In genomic region chr3:54436373-54436964, GRCm38 (mm10) we compare ENCODE assay signal across 25 mouse cellular contexts.
DNase-seq lines count a peak whose midpoint lies in the region; ATAC-seq and TF ChIP-seq lines count a peak whose summit lies in the region.
"Had no signal": no experiment of that assay in that cellular context is flagged by ENCODE, and none has a peak within 500 bp of the region (broad histone marks: within the 10 kb centered on the region; RNA-seq: fewer than 3 reads in every experiment).

No protein-coding gene starts in this region.

- no peaks in the 10 kb centered on the region for H3K4me1 ChIP-seq in lung, embryonic 15.5 days
- 0 out of 2 replicates have a peak, but pooled peaks cover 4% of the 10 kb centered on the region for H3K4me1 ChIP-seq in heart, postnatal 0 days (ENCODE audit: control insufficient read depth, insufficient read depth)
- no peaks in the 10 kb centered on the region for H3K4me1 ChIP-seq in hindbrain, embryonic 11.5 days (replicated peaks; ENCODE audit: control insufficient read depth, insufficient read depth, low read length)

- peak; percentile 39; the same call in 1 of the 2 replicates for TF ChIP-seq EP300 in heart, postnatal 0 days (IDR thresholded peaks at IDR 0.05; ENCODE audit: low read depth)

- H3K9ac ChIP-seq in lung, embryonic 15.5 days: no peak overlapping the region
- no peak overlapping the region for H3K9ac ChIP-seq in heart, postnatal 0 days (replicated peaks; ENCODE audit: low read depth, low read length)
- H3K9ac ChIP-seq in hindbrain, embryonic 11.5 days (ENCODE audit: low read depth, low read length): no peak overlapping the region
- H3K9ac ChIP-seq: forebrain, postnatal 0 days; liver, postnatal 0 days had no signal

- no peaks in the 10 kb centered on the region for H3K27me3 ChIP-seq in lung, embryonic 15.5 days
- no peaks in the 10 kb centered on the region for H3K27me3 ChIP-seq in heart, postnatal 0 days (ENCODE audit: control insufficient read depth, insufficient read depth, low read length)
- H3K27me3 ChIP-seq in hindbrain, embryonic 11.5 days (ENCODE audit: control insufficient read depth, insufficient read depth, low read length): no peaks in the 10 kb centered on the region
- H3K27me3 ChIP-seq: Patski had no signal

- H3K36me3 ChIP-seq in lung, embryonic 15.5 days: no peaks in the 10 kb centered on the region
- no peaks in the 10 kb centered on the region for H3K36me3 ChIP-seq in heart, postnatal 0 days (replicated peaks; ENCODE audit: control insufficient read depth, insufficient read depth, low read length)
- H3K36me3 ChIP-seq in hindbrain, embryonic 11.5 days (ENCODE audit: control insufficient read depth, insufficient read depth, low read length): no peaks in the 10 kb centered on the region
- H3K36me3 ChIP-seq: forebrain, embryonic 10.5 days; midbrain, embryonic 10.5 days had no signal

- WGBS in lung, embryonic 15.5 days: 32% methylated on average over 1 of the region's 1 CpGs
- WGBS in heart, postnatal 0 days: 18% methylated on average over 1 of the region's 1 CpGs
- 71% methylated on average over 1 of the region's 1 CpGs for WGBS in hindbrain, embryonic 11.5 days

- no peak for TF ChIP-seq CTCF in heart, postnatal 0 days (IDR thresholded peaks at IDR 0.05; ENCODE audit: low read depth)

- intact Hi-C loops in heart, postnatal 14 days (cut with DNase I): no loop called here

- H3K4me2 ChIP-seq in lung, embryonic 15.5 days: no peak overlapping the region
- H3K4me2 ChIP-seq in heart, postnatal 0 days (ENCODE audit: low read depth, low read length): no peak overlapping the region
- H3K4me2 ChIP-seq in hindbrain, embryonic 11.5 days (replicated peaks; ENCODE audit: low read depth, low read length): no peak overlapping the region

- peak; percentile 80; the same call in 1 of the 2 replicates for ATAC-seq in lung, embryonic 15.5 days (ENCODE audit: borderline replicate concordance, extremely low read depth, low FRiP score, low TSS enrichment)
- ATAC-seq in heart, postnatal 0 days (ENCODE audit: insufficient read depth, low read depth): peak; percentile 77
- ATAC-seq in hindbrain, embryonic 11.5 days (ENCODE audit: low FRiP score): no peak
- ATAC-seq: CD4-positive, CD25-positive, alpha-beta regulatory T cell, adult 4 months; forebrain, postnatal 0 days; hindbrain, embryonic 16.5 days; intestine, embryonic 16.5 days; liver, postnatal 0 days; Patski had no signal

- no peaks in the 10 kb centered on the region for H3K9me3 ChIP-seq in lung, embryonic 15.5 days
- H3K9me3 ChIP-seq in heart, postnatal 0 days (replicated peaks; ENCODE audit: control insufficient read depth, low read length): no peaks in the 10 kb centered on the region
- no peaks in the 10 kb centered on the region for H3K9me3 ChIP-seq in hindbrain, embryonic 11.5 days (ENCODE audit: control insufficient read depth, low read length)
- H3K9me3 ChIP-seq: forebrain, embryonic 10.5 days; midbrain, embryonic 10.5 days had no signal

- DNase-seq in heart, adult 11 months: peak; percentile 59
- no peak for DNase-seq in heart, postnatal 14 days
- DNase-seq in lung, adult 18-20 months: no peak
- DNase-seq in heart, postnatal 0 days (ENCODE audit: low spot score): peak; percentile 83
- DNase-seq in frontal cortex, postnatal 10 days (ENCODE audit: low spot score in 2 of 2): no peak
- no peak for DNase-seq in hindbrain, embryonic 11.5 days (ENCODE audit: low spot score)
- DNase-seq: adrenal gland, postnatal 25 days; cerebellum, adult 11 months; cerebellum, postnatal 10 days; forebrain, postnatal 0 days; kidney, postnatal 36 days; layer of hippocampus, adult 9-11 months; left cerebral cortex, postnatal 4 days; liver; liver, postnatal 0 days; right cerebral cortex, postnatal 4 days; thymus, postnatal 14 days had no signal

- no peak overlapping the region for H3K4me3 ChIP-seq in lung, embryonic 15.5 days
- H3K4me3 ChIP-seq in heart, postnatal 0 days (ENCODE audit: low read depth, low read length): no peak overlapping the region
- H3K4me3 ChIP-seq in hindbrain, embryonic 11.5 days (ENCODE audit: low read depth, low read length): no peak overlapping the region
- H3K4me3 ChIP-seq: forebrain, embryonic 10.5 days; left cerebral cortex, adult 2 months; midbrain, embryonic 10.5 days had no signal

- no peak overlapping the region for H3K27ac ChIP-seq in lung, embryonic 15.5 days
- H3K27ac ChIP-seq in heart, postnatal 0 days (ENCODE audit: low read depth): peak overlapping the region; percentile 84
- no peak overlapping the region for H3K27ac ChIP-seq in hindbrain, embryonic 11.5 days (ENCODE audit: low read depth, low read length)
- H3K27ac ChIP-seq: forebrain, embryonic 10.5 days; left cerebral cortex, adult 2 months; midbrain, embryonic 10.5 days had no signal

Comparison
In these comparisons a context has a peak if more than half of its experiments do, and no peak if none do; other contexts are left out.
1. DNase-seq: peak in heart, adult 11 months (single experiment) and heart, postnatal 0 days (single experiment); none in heart, postnatal 14 days (0 of 2), lung, adult 18-20 months (0 of 2), frontal cortex, postnatal 10 days (0 of 2) and hindbrain, embryonic 11.5 days (single experiment).